Mouse (Mus musculus): ENCODE measurements around the gene Dync1li1. TPM values are rescaled to one million over a fixed set of nuclear protein-coding genes. Genes with fewer than 3 reads are reported as not detected.
A peak's percentile ranks its signal among the peaks of the same experiment; 100 is the strongest.

The Dync1li1 gene
- polyA plus RNA-seq, 1 experiment from 2014 or later: 129 TPM

GRCm38 (mm10) chr9:114669011-114669410 lies 19.6 kb upstream of the Dync1li1 start:
- no peak overlapping the region for H3K4me2 ChIP-seq (replicated peaks; ENCODE audit: low read depth, low read length)
- ATAC-seq (ENCODE audit: low FRiP score): no peak
- H3K27me3 ChIP-seq (ENCODE audit: control insufficient read depth, insufficient read depth, low read length): no peaks in the 10 kb centered on the region
- 79% methylated on average over 4 of the region's 5 CpGs for WGBS
- DNase-seq (ENCODE audit: low spot score): no peak
- no peak overlapping the region for H3K9ac ChIP-seq (ENCODE audit: low read depth, low read length)
- H3K4me3 ChIP-seq (ENCODE audit: low read depth, low read length): no peak overlapping the region
- no peak overlapping the region for H3K27ac ChIP-seq (ENCODE audit: low read depth, low read length)
- H3K4me1 ChIP-seq (replicated peaks; ENCODE audit: control insufficient read depth, insufficient read depth, low read length): 0 out of 2 replicates have a peak, but pooled peaks cover 3% of the 10 kb centered on the region
- H3K36me3 ChIP-seq (ENCODE audit: control insufficient read depth, insufficient read depth, low read length): no peaks in the 10 kb centered on the region
- H3K9me3 ChIP-seq (ENCODE audit: control insufficient read depth, low read length): no peaks in the 10 kb centered on the region

- Histone ChIP-seq H3K27me3 (ENCODE audit: control insufficient read depth, insufficient read depth, low read length) (no peaks in the 10 kb centered on the region), H3K27ac (ENCODE audit: low read depth, low read length) (no peak overlapping the region), H3K4me3 (ENCODE audit: low read depth, low read length) (no peak overlapping the region), H3K4me2 (replicated peaks; ENCODE audit: low read depth, low read length) (no peak overlapping the region), H3K9me3 (ENCODE audit: control insufficient read depth, low read length) (no peaks in the 10 kb centered on the region), H3K9ac (ENCODE audit: low read depth, low read length) (no peak overlapping the region), H3K4me1 (replicated peaks; ENCODE audit: control insufficient read depth, insufficient read depth, low read length) (0 out of 2 replicates have a peak, but pooled peaks cover 3% of the 10 kb centered on the region), H3K36me3 (ENCODE audit: control insufficient read depth, insufficient read depth, low read length) (no peaks in the 10 kb centered on the region)
- WGBS: 79% methylated on average over 1 of the region's 1 CpGs
- DNase-seq (ENCODE audit: low spot score) (no peak), ATAC-seq (ENCODE audit: low FRiP score) (no peak)
Observed at GRCm38 (mm10) chr9:114671946-114672345, 16.6 kb upstream of the Dync1li1 start.

- peak overlapping the region; percentile 48 for H3K4me2 ChIP-seq (replicated peaks; ENCODE audit: low read depth, low read length)
- DNase-seq (ENCODE audit: low spot score) (peak; percentile 44), ATAC-seq (ENCODE audit: low FRiP score) (peak; percentile 68)
- peak overlapping the region; percentile 24 for H3K9ac ChIP-seq (ENCODE audit: low read depth, low read length)
- H3K27ac ChIP-seq (ENCODE audit: low read depth, low read length): peak overlapping the region; percentile 8; the same call in 1 of the 2 replicates
- H3K4me1 ChIP-seq (replicated peaks; ENCODE audit: control insufficient read depth, insufficient read depth, low read length): 0 out of 2 replicates have a peak, but pooled peaks cover 3% of the 10 kb centered on the region
- H3K36me3 ChIP-seq (ENCODE audit: control insufficient read depth, insufficient read depth, low read length): no peaks in the 10 kb centered on the region
- no peaks in the 10 kb centered on the region for H3K9me3 ChIP-seq (ENCODE audit: control insufficient read depth, low read length)
- 8% methylated on average over 24 of the region's 24 CpGs for WGBS
- peak overlapping the region; percentile 19 for H3K4me3 ChIP-seq (ENCODE audit: low read depth, low read length)
- no peaks in the 10 kb centered on the region for H3K27me3 ChIP-seq (ENCODE audit: control insufficient read depth, insufficient read depth, low read length)
Observed at GRCm38 (mm10) chr9:114672703-114673561, 15.7 kb upstream of the Dync1li1 start.

- no peak overlapping the region for H3K9ac ChIP-seq (ENCODE audit: low read depth, low read length)
- H3K36me3 ChIP-seq (ENCODE audit: control insufficient read depth, insufficient read depth, low read length): no peaks in the 10 kb centered on the region
- peak; percentile 10 for DNase-seq (ENCODE audit: low spot score)
- no peaks in the 10 kb centered on the region for H3K9me3 ChIP-seq (ENCODE audit: control insufficient read depth, low read length)
- H3K27ac ChIP-seq (ENCODE audit: low read depth, low read length): no peak overlapping the region
- H3K4me3 ChIP-seq (ENCODE audit: low read depth, low read length): no peak overlapping the region
- ATAC-seq (ENCODE audit: low FRiP score): no peak
- H3K27me3 ChIP-seq (ENCODE audit: control insufficient read depth, insufficient read depth, low read length): no peaks in the 10 kb centered on the region
- WGBS: 62% methylated on average over 2 of the region's 2 CpGs
- H3K4me1 ChIP-seq (replicated peaks; ENCODE audit: control insufficient read depth, insufficient read depth, low read length): 0 out of 2 replicates have a peak, but pooled peaks cover 3% of the 10 kb centered on the region
- H3K4me2 ChIP-seq (replicated peaks; ENCODE audit: low read depth, low read length): no peak overlapping the region
Observed at GRCm38 (mm10) chr9:114673626-114674025, 15.0 kb upstream of the Dync1li1 start.

GRCm38 (mm10) chr9:114678576-114678975 lies 10.0 kb upstream of the Dync1li1 start:
- 86% methylated on average over 5 of the region's 5 CpGs for WGBS
- H3K4me3 ChIP-seq (ENCODE audit: low read depth, low read length): no peak overlapping the region
- ATAC-seq (ENCODE audit: low FRiP score) (no peak), DNase-seq (ENCODE audit: low spot score) (no peak)
- H3K9ac ChIP-seq (ENCODE audit: low read depth, low read length): no peak overlapping the region
- H3K4me2 ChIP-seq (replicated peaks; ENCODE audit: low read depth, low read length): no peak overlapping the region
- no peak overlapping the region for H3K27ac ChIP-seq (ENCODE audit: low read depth, low read length)
- H3K9me3 ChIP-seq (ENCODE audit: control insufficient read depth, low read length): no peaks in the 10 kb centered on the region
- H3K27me3 ChIP-seq (ENCODE audit: control insufficient read depth, insufficient read depth, low read length): no peaks in the 10 kb centered on the region
- H3K4me1 ChIP-seq (replicated peaks; ENCODE audit: control insufficient read depth, insufficient read depth, low read length): no peaks in the 10 kb centered on the region
- H3K36me3 ChIP-seq (ENCODE audit: control insufficient read depth, insufficient read depth, low read length): no peaks in the 10 kb centered on the region

- no peaks in the 10 kb centered on the region for H3K27me3 ChIP-seq (ENCODE audit: control insufficient read depth, insufficient read depth, low read length)
- H3K4me2 ChIP-seq (replicated peaks; ENCODE audit: low read depth, low read length): no peak overlapping the region
- H3K4me3 ChIP-seq (ENCODE audit: low read depth, low read length): no peak overlapping the region
- DNase-seq (ENCODE audit: low spot score) (no peak), ATAC-seq (ENCODE audit: low FRiP score) (no peak)
- no peaks in the 10 kb centered on the region for H3K36me3 ChIP-seq (ENCODE audit: control insufficient read depth, insufficient read depth, low read length)
- WGBS: 86% methylated on average over 5 of the region's 5 CpGs
- no peak overlapping the region for H3K27ac ChIP-seq (ENCODE audit: low read depth, low read length)
- H3K4me1 ChIP-seq (replicated peaks; ENCODE audit: control insufficient read depth, insufficient read depth, low read length): no peaks in the 10 kb centered on the region
- H3K9ac ChIP-seq (ENCODE audit: low read depth, low read length): no peak overlapping the region
- no peaks in the 10 kb centered on the region for H3K9me3 ChIP-seq (ENCODE audit: control insufficient read depth, low read length)
Observed at GRCm38 (mm10) chr9:114679944-114680343, 8.6 kb upstream of the Dync1li1 start.

GRCm38 (mm10) chr9:114680531-114680930 lies 8.1 kb upstream of the Dync1li1 start:
- DNase-seq (ENCODE audit: low spot score) (no peak), ATAC-seq (ENCODE audit: low FRiP score) (no peak)
- Histone ChIP-seq H3K4me1 (replicated peaks; ENCODE audit: control insufficient read depth, insufficient read depth, low read length) (no peaks in the 10 kb centered on the region), H3K27me3 (ENCODE audit: control insufficient read depth, insufficient read depth, low read length) (no peaks in the 10 kb centered on the region), H3K9me3 (ENCODE audit: control insufficient read depth, low read length) (no peaks in the 10 kb centered on the region), H3K4me3 (ENCODE audit: low read depth, low read length) (no peak overlapping the region), H3K27ac (ENCODE audit: low read depth, low read length) (no peak overlapping the region), H3K9ac (ENCODE audit: low read depth, low read length) (no peak overlapping the region), H3K36me3 (ENCODE audit: control insufficient read depth, insufficient read depth, low read length) (no peaks in the 10 kb centered on the region), H3K4me2 (replicated peaks; ENCODE audit: low read depth, low read length) (no peak overlapping the region)
- WGBS: 82% methylated on average over 6 of the region's 6 CpGs

GRCm38 (mm10) chr9:114682193-114682592 lies 6.4 kb upstream of the Dync1li1 start:
- H3K36me3 ChIP-seq (ENCODE audit: control insufficient read depth, insufficient read depth, low read length): no peaks in the 10 kb centered on the region
- H3K4me3 ChIP-seq (ENCODE audit: low read depth, low read length): no peak overlapping the region
- H3K4me2 ChIP-seq (replicated peaks; ENCODE audit: low read depth, low read length): no peak overlapping the region
- H3K9ac ChIP-seq (ENCODE audit: low read depth, low read length): no peak overlapping the region
- no peaks in the 10 kb centered on the region for H3K4me1 ChIP-seq (replicated peaks; ENCODE audit: control insufficient read depth, insufficient read depth, low read length)
- 79% methylated on average over 4 of the region's 4 CpGs for WGBS
- ATAC-seq (ENCODE audit: low FRiP score) (no peak), DNase-seq (ENCODE audit: low spot score) (no peak)
- no peaks in the 10 kb centered on the region for H3K9me3 ChIP-seq (ENCODE audit: control insufficient read depth, low read length)
- H3K27ac ChIP-seq (ENCODE audit: low read depth, low read length): no peak overlapping the region
- no peaks in the 10 kb centered on the region for H3K27me3 ChIP-seq (ENCODE audit: control insufficient read depth, insufficient read depth, low read length)

GRCm38 (mm10) chr9:114686245-114686644 lies 2.3 kb upstream of the Dync1li1 start:
- no peak overlapping the region for H3K27ac ChIP-seq (ENCODE audit: low read depth, low read length)
- peaks cover 6% of the 10 kb centered on the region; the same call in 1 of the 2 replicates for H3K4me1 ChIP-seq (replicated peaks; ENCODE audit: control insufficient read depth, insufficient read depth, low read length)
- H3K9ac ChIP-seq (ENCODE audit: low read depth, low read length): no peak overlapping the region
- H3K9me3 ChIP-seq (ENCODE audit: control insufficient read depth, low read length): no peaks in the 10 kb centered on the region
- no peak overlapping the region for H3K4me2 ChIP-seq (replicated peaks; ENCODE audit: low read depth, low read length)
- 91% methylated on average over 7 of the region's 7 CpGs for WGBS
- no peak for DNase-seq (ENCODE audit: low spot score)
- no peak for ATAC-seq (ENCODE audit: low FRiP score)
- no peak overlapping the region for H3K4me3 ChIP-seq (ENCODE audit: low read depth, low read length)
- H3K27me3 ChIP-seq (ENCODE audit: control insufficient read depth, insufficient read depth, low read length): no peaks in the 10 kb centered on the region
- no peaks in the 10 kb centered on the region for H3K36me3 ChIP-seq (ENCODE audit: control insufficient read depth, insufficient read depth, low read length)
